Mouse (Mus musculus): ENCODE measurements around the gene Umad1. TPM values are rescaled to one million over a fixed set of nuclear protein-coding genes. Genes with fewer than 3 reads are reported as not detected.

Umad1 gene
- polyA plus RNA-seq, 1 experiment from 2014 or later: 15.6 TPM

DNA sequence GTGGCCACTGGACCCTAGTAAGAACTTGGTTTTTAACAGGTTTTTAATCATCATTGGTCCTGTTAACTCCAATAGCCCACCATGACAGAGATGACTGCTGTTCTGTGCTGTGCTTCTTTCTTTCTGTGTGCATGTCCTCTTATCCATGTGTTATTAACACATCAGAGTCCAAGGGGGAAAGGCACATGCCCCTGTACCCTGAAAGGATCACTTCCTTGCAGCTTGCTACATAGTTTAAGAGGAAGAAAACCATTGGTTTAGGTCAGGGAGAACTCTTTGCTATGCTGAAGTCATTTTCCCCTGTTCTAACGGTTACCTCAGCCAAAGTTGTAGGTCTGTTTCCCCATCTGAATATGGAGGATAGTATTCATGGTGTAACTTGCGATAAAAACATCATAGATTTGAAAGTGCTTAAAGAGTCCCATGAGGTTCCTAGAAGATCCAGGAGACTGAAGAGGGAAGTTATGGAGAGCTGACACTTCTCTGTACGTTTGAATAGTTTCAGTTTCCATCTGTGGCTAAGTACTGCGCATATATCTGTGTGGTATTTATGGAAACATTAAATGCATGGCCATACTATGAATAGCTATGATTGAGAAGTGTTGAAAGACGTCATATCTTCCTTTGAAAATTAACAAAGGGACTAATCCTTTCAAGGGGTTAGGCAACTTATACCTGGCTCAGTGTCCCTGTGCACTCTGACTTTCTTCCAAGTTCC is 236.2 kb downstream of the Umad1 start:
- WGBS (ENCODE audit: insufficient replicate concordance): 52% methylated on average over 5 of the region's 5 CpGs
- Histone ChIP-seq H3K9me3 (ENCODE audit: low read length) (no peaks in the 10 kb centered on the region), H3K9ac (replicated peaks) (no peak overlapping the region), H3K27me3 (ENCODE audit: insufficient read depth, low read length) (no peaks in the 10 kb centered on the region), H3K4me2 (ENCODE audit: low read depth, low read length) (0 out of 2 replicates have a peak overlapping the region, but pooled peaks have one; percentile 6), H3K27ac (ENCODE audit: low read depth) (peak overlapping the region; percentile 22; the same call in 1 of the 2 replicates), H3K4me1 (ENCODE audit: insufficient read depth) (no peaks in the 10 kb centered on the region), H3K36me3 (replicated peaks; ENCODE audit: insufficient read depth, low read length) (no peaks in the 10 kb centered on the region), H3K4me3 (ENCODE audit: low read depth, low read length) (no peak overlapping the region)
- DNase-seq: no peak
- TF ChIP-seq CTCF (IDR thresholded peaks at IDR 0.05; ENCODE audit: low read depth) (no peak), EP300 (IDR thresholded peaks at IDR 0.05; ENCODE audit: low read depth) (no peak)
- peak; percentile 45 for ATAC-seq

DNA sequence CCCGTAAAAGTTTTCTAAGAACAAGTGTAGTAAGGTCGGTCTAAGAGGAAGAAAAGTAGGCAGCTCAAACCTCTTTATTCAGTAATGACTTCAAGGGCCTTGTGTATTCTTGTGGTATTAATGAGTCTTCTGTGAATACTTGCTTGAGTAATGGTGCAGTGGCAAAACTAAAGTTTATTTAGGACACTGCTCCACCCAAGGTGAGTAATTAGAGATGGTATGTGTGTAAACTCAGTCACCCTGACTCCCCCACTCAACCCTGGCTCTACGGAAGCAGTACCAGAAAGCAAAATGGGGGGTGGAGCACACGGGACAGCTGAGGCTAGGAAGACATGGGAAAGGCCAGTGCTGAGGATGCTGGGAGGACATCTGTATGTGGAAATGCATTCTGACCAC is 236.7 kb downstream of the Umad1 start:
- Histone ChIP-seq H3K9me3 (ENCODE audit: low read length) (no peaks in the 10 kb centered on the region), H3K27me3 (ENCODE audit: insufficient read depth, low read length) (no peaks in the 10 kb centered on the region), H3K36me3 (replicated peaks; ENCODE audit: insufficient read depth, low read length) (no peaks in the 10 kb centered on the region), H3K9ac (replicated peaks) (no peak overlapping the region), H3K4me3 (ENCODE audit: low read depth, low read length) (no peak overlapping the region), H3K4me1 (ENCODE audit: insufficient read depth) (no peaks in the 10 kb centered on the region), H3K4me2 (ENCODE audit: low read depth, low read length) (0 out of 2 replicates have a peak overlapping the region, but pooled peaks have one; percentile 6), H3K27ac (ENCODE audit: low read depth) (no peak overlapping the region)
- no peak for ATAC-seq
- TF ChIP-seq EP300 (IDR thresholded peaks at IDR 0.05; ENCODE audit: low read depth) (no peak), CTCF (IDR thresholded peaks at IDR 0.05; ENCODE audit: low read depth) (no peak)
- DNase-seq: no peak
- 69% methylated on average over 4 of the region's 4 CpGs for WGBS (ENCODE audit: insufficient replicate concordance)

DNA sequence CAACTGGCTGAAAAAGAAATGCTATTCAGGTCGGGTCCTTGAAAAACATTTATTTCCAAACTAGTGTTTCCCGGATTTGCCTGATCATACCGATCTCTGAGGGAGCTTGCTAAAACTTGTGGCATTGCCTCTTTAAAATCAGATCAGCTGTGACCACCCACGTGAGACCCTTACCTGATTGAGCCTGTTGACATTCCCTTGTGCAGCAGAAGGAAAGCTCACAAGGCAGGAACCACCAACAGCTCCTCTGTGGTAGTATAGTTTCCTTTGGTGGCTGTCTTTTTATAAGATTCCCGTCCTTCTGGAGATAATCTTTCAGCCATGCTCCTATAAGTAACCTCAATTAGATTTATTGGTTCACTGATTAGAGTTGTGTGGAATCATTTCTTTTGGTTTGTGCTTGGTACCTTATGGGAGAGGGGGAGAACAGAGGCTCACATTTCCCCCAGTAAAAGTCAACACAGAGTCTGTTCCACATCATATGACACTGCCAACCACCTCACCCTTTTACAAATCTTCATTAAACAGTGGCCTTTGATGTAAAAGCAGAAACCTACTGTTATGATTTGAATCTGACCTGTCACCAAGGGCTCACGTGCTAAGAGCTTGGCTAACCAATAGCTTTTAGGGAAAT is 238.3 kb downstream of the Umad1 start:
- no peaks in the 10 kb centered on the region for H3K27me3 ChIP-seq (ENCODE audit: insufficient read depth, low read length)
- DNase-seq: no peak
- no peaks in the 10 kb centered on the region for H3K4me1 ChIP-seq (ENCODE audit: insufficient read depth)
- H3K4me2 ChIP-seq (ENCODE audit: low read depth, low read length): no peak overlapping the region
- no peak overlapping the region for H3K4me3 ChIP-seq (ENCODE audit: low read depth, low read length)
- no peak for TF ChIP-seq CTCF (IDR thresholded peaks at IDR 0.05; ENCODE audit: low read depth)
- H3K36me3 ChIP-seq (replicated peaks; ENCODE audit: insufficient read depth, low read length): no peaks in the 10 kb centered on the region
- WGBS (ENCODE audit: insufficient replicate concordance): 62% methylated on average over 6 of the region's 6 CpGs
- ATAC-seq: no peak
- no peak overlapping the region for H3K27ac ChIP-seq (ENCODE audit: low read depth)
- no peaks in the 10 kb centered on the region for H3K9me3 ChIP-seq (ENCODE audit: low read length)
- no peak overlapping the region for H3K9ac ChIP-seq (replicated peaks)

DNA sequence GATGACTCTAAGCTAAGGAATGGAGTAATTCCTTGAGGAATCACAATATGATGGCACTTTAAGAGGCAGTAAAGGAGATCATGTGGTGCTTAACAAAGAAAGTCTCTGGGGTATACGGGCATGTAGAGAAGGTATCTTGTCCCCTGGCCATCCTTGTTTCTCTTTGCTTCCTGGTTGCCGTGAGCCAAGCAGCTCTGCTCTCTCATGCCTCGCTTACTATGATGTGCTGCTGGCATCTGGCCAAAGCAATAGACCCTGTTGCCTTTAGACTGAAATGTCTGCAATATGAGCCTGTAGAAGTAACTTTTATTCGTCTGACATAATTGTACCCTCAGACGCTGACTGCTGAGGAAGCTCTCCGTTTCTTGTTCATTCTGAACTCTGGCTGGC is 238.8 kb downstream of the Umad1 start:
- no peak for TF ChIP-seq EP300 (IDR thresholded peaks at IDR 0.05; ENCODE audit: low read depth)
- TF ChIP-seq CTCF (IDR thresholded peaks at IDR 0.05; ENCODE audit: low read depth): no peak
- no peaks in the 10 kb centered on the region for H3K4me1 ChIP-seq (ENCODE audit: insufficient read depth)
- DNase-seq: no peak
- H3K36me3 ChIP-seq (replicated peaks; ENCODE audit: insufficient read depth, low read length): no peaks in the 10 kb centered on the region
- no peaks in the 10 kb centered on the region for H3K9me3 ChIP-seq (ENCODE audit: low read length)
- no peak overlapping the region for H3K27ac ChIP-seq (ENCODE audit: low read depth)
- ATAC-seq: no peak
- 80% methylated on average over 6 of the region's 6 CpGs for WGBS (ENCODE audit: insufficient replicate concordance)
- no peaks in the 10 kb centered on the region for H3K27me3 ChIP-seq (ENCODE audit: insufficient read depth, low read length)
- no peak overlapping the region for H3K4me3 ChIP-seq (ENCODE audit: low read depth, low read length)
- no peak overlapping the region for H3K9ac ChIP-seq (replicated peaks)
- H3K4me2 ChIP-seq (ENCODE audit: low read depth, low read length): no peak overlapping the region

DNA sequence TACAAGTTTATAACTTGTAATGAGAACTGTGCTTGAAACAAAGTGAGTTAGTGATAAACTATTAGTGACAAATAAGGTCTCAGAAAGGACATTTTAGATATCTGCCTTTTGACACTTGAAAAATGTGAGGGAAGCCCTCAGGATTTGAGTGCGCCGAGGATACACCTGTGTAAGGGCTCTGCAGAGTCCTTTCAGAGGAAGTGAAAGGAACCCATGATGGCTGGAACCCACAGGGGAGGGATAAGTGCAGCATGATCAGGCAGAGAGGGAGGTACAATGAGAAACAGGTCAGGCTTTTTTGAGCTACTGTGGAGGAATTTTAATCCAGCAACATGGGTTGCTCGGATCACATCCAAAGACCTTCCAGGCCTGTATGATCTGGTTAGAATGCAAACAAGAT is 239.9 kb downstream of the Umad1 start:
- no peak overlapping the region for H3K27ac ChIP-seq (ENCODE audit: low read depth)
- no peaks in the 10 kb centered on the region for H3K27me3 ChIP-seq (ENCODE audit: insufficient read depth, low read length)
- H3K4me3 ChIP-seq (ENCODE audit: low read depth, low read length): no peak overlapping the region
- no peak overlapping the region for H3K4me2 ChIP-seq (ENCODE audit: low read depth, low read length)
- no peaks in the 10 kb centered on the region for H3K4me1 ChIP-seq (ENCODE audit: insufficient read depth)
- TF ChIP-seq EP300 (IDR thresholded peaks at IDR 0.05; ENCODE audit: low read depth): no peak
- no peak for TF ChIP-seq CTCF (IDR thresholded peaks at IDR 0.05; ENCODE audit: low read depth)
- WGBS (ENCODE audit: insufficient replicate concordance): 78% methylated on average over 3 of the region's 3 CpGs
- no peak for ATAC-seq
- no peak overlapping the region for H3K9ac ChIP-seq (replicated peaks)
- H3K9me3 ChIP-seq (ENCODE audit: low read length): no peaks in the 10 kb centered on the region
- no peak for DNase-seq
- no peaks in the 10 kb centered on the region for H3K36me3 ChIP-seq (replicated peaks; ENCODE audit: insufficient read depth, low read length)

DNA sequence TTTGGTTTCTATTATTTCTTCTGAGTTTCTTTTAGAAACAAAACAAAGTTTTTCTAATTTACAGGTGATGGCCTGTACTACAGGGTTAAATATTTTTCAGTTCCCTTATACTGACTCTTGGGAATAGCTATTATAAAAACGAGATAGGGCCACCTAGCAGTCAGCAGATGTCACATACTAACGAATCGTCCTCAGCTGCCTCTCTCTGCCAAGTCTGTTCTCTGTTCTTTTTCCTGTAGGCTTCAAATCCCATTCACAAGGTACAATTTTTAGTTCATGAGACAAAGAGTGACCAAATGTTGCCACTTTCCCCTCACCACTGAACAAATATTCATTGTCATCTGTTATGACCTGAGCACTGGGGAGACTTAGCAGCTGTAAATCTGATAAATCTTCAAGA is 244.9 kb downstream of the Umad1 start:
- DNase-seq (no peak), ATAC-seq (no peak)
- H3K27me3 ChIP-seq (ENCODE audit: insufficient read depth, low read length): no peaks in the 10 kb centered on the region
- no peak overlapping the region for H3K4me3 ChIP-seq (ENCODE audit: low read depth, low read length)
- TF ChIP-seq EP300 (IDR thresholded peaks at IDR 0.05; ENCODE audit: low read depth) (no peak), CTCF (IDR thresholded peaks at IDR 0.05; ENCODE audit: low read depth) (no peak)
- H3K4me2 ChIP-seq (ENCODE audit: low read depth, low read length): no peak overlapping the region
- 31% methylated on average over 3 of the region's 3 CpGs for WGBS (ENCODE audit: insufficient replicate concordance)
- H3K9ac ChIP-seq (replicated peaks): no peak overlapping the region
- H3K4me1 ChIP-seq (ENCODE audit: insufficient read depth): peaks cover 8% of the 10 kb centered on the region; the same call in 1 of the 2 replicates
- H3K27ac ChIP-seq (ENCODE audit: low read depth): peak overlapping the region; percentile 57; the same call in 1 of the 2 replicates
- H3K9me3 ChIP-seq (ENCODE audit: low read length): no peaks in the 10 kb centered on the region
- no peaks in the 10 kb centered on the region for H3K36me3 ChIP-seq (replicated peaks; ENCODE audit: insufficient read depth, low read length)
